Mouse (Mus musculus) midbrain, embryonic 11.5 days (tissue): Measurements from ENCODE around the gene Stx2. TPM values are rescaled to one million over a fixed set of nuclear protein-coding genes. Genes with fewer than 3 reads are reported as not detected.

Source experiments
- ATAC-seq: fragments of 200-750 bp; cut with Nextera tagmentation; 2 replicates; pipeline ENCODE4 v1.8.0; 2017; ENCODE audit warnings: moderate TSS enrichment, moderate library complexity; ENCODE audit not compliant: low FRiP score
- DNase-seq: peaks from one replicate; pipeline ENCODE4 v3.0.0; 2015; ENCODE audit warnings: low spot score; ENCODE audit errors: missing footprints
- H3K27ac ChIP-seq: fragments of 300-500 bp; sonication (generic); 2 replicates; pipeline ENCODE4 v1.5.1; 2014; ENCODE audit warnings: low read depth, low read length
- H3K27me3 ChIP-seq: fragments of 300-500 bp; sonication (generic); 2 replicates; pipeline ENCODE4 v1.6.1; 2014; ENCODE audit warnings: mild to moderate bottlenecking, low read length, moderate library complexity, mixed read lengths; ENCODE audit not compliant: control insufficient read depth, insufficient read depth
- H3K36me3 ChIP-seq: fragments of 300-500 bp; sonication (generic); 2 replicates; pipeline ENCODE4 v1.6.1; 2014; ENCODE audit warnings: mild to moderate bottlenecking, low read length, moderate library complexity, mixed read lengths; ENCODE audit not compliant: control insufficient read depth, insufficient read depth
- H3K4me1 ChIP-seq: fragments of 300-500 bp; sonication (generic); 2 replicates; pipeline ENCODE4 v1.6.1; 2014; ENCODE audit warnings: low read length; ENCODE audit not compliant: control insufficient read depth, insufficient read depth
- H3K4me2 ChIP-seq: fragments of 300-500 bp; sonication (generic); 2 replicates; pipeline ENCODE4 v1.6.1; 2014; ENCODE audit warnings: mild to moderate bottlenecking, moderate library complexity
- H3K4me3 ChIP-seq: fragments of 300-500 bp; sonication (generic); 2 replicates; pipeline ENCODE4 v1.5.1; 2014; ENCODE audit warnings: low read depth, low read length
- H3K9ac ChIP-seq: fragments of 300-500 bp; sonication (generic); 2 replicates; pipeline ENCODE4 v1.6.1; 2014; ENCODE audit warnings: low read length
- H3K9me3 ChIP-seq: fragments of 300-500 bp; sonication (generic); 2 replicates; pipeline ENCODE4 v1.6.1; 2016; ENCODE audit warnings: low read length; ENCODE audit not compliant: control insufficient read depth
- WGBS: fragments of 180-500 bp; shearing (Covaris S2); extraction: QIAGEN DNeasy Blood & Tissue Kit; methylation state at CpG from one replicate; pipeline ENCODE4 v1.1.7; 2014; 5-methylcytosine and 5-hydroxymethylcytosine counted together
- polyA plus RNA-seq: library from polyadenylated mRNA; unstranded; fragments of >200 nt; fragmentation: Nextera tagmentation; extraction: Ambion mirVana; gene quantifications from 2 replicates; pipeline ENCODE4 v1.2.1, GENCODE M21; 2014

Gene Stx2
- polyA plus RNA-seq, 1 experiment from 2014 or later, result 26.0 TPM

DNA sequence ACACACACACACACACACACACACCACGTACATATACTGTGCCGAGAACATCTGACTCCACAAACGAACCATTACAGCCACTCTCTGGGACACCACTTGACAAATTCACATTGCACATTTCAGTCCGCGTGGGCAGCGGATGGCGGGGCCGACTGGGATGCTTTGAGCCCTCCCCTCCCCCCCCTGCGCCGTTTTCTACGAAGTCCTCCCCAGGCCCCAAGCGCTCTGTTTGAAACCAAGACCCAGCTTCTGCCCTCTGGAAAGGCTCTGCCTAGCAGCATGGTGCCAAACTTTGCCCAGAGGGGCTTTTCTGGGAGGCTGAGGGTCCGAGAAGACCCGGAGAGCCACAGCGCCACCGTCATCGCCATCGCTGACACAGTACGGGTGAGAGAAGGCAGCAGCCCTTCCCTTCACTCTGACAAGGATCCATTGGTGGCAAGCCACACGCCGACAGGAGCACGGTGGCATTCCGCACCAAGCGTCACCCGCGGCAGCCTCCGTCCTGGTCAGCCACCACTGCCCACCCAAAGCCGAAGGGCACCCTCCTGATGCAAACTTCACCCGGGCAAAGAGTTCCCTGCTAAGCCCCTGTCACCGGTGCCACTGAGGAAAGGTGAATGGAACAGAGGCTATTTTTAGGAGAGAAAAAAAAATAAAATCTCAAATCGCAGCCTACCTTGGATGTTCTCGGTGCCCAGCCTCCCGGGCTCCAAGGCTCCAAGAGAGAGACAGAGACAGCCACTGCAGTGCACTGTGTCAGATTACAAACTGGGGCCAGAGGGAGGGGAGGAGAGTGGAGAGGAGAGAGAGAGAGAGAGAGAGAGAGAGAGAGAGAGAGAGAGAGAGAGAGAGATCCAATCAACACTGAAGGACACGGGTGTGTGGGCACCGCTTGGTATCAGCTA lies 55.8 kb downstream of the Stx2 start:
- Histone ChIP-seq H3K9me3 (no peaks in the 10 kb centered on the region), H3K27ac (no peak overlapping the region), H3K4me1 (peaks cover 3% of the 10 kb centered on the region), H3K4me3 (peak overlapping the region; percentile 53), H3K9ac (peak overlapping the region; percentile 75), H3K27me3 (no peaks in the 10 kb centered on the region), H3K4me2 (peak overlapping the region; percentile 87), H3K36me3 (no peaks in the 10 kb centered on the region)
- under 1% methylated on average over 35 of the region's 35 CpGs for WGBS
- DNase-seq (peak; percentile 96), ATAC-seq (peak; percentile 62)

DNA sequence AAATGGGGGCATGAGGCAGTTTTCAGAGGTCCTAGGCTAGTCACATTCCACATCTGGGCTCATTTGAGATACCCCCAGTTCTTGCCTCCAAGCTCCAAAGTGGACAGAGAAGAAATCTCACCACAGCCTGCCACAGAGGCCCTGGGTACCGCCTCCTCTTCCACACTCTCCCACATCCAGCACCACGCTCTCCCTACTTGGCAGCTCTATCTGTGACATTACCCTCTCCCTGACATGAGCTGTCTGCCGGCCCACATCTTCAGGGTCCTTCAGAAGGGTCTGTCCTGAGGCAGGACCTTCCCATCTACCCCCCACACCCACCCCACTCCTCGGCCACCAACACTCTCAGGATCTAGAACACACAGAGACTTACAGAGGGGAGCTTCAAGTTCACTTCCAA lies 56.9 kb downstream of the Stx2 start:
- H3K9ac ChIP-seq, result no peak overlapping the region
- H3K27me3 ChIP-seq, result no peaks in the 10 kb centered on the region
- no peaks in the 10 kb centered on the region for H3K36me3 ChIP-seq
- DNase-seq (no peak), ATAC-seq (no peak)
- peaks cover 3% of the 10 kb centered on the region for H3K4me1 ChIP-seq
- 53% methylated on average over 4 of the region's 4 CpGs for WGBS
- no peaks in the 10 kb centered on the region for H3K9me3 ChIP-seq
- no peak overlapping the region for H3K27ac ChIP-seq
- H3K4me3 ChIP-seq, result 0 out of 2 replicates have a peak overlapping the region, but pooled peaks have one; percentile 53
- peak overlapping the region; percentile 87 for H3K4me2 ChIP-seq

DNA sequence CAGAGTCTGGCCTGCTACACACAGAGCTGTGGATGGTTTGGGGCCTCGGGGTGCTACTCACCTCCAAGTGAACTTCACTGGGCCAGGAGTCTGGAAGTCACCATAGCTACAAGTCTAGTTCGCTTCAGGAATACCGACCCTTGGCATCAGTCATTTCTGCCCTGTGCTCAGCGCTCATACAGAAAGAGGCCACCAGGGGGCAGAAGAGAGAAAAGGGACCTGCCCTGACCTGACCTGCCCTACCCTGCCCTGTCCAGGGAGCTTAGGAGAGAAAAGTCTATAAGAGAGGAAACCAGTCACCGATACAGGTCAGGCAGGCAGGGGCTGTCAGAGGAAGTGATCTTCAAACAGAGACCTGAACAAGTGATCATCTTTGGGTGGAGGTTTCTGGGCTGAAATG lies 61.3 kb downstream of the Stx2 start:
- WGBS, result 77% methylated on average over 5 of the region's 5 CpGs
- DNase-seq, result no peak

DNA sequence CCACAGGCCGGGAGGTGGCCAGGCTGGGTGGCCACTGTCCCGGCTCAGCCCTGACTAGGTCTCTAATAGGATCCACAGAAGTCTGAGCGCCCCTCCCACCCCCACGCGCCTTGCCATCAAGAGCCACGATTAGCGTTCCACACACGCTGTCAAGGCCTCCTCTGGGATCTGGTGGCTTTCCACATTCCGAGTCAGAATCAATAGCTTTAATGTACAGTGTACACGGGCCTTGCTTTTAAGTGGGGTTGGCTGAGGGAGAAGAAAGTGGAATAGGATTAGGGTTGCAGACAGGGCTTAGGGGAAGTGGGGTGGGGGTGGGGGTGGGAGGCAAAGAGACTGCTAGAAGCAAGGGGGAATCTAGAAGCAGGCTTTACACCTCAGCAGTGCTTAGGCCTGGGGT lies 67.9 kb downstream of the Stx2 start:
- Histone ChIP-seq H3K9ac (no peak overlapping the region), H3K4me1 (no peaks in the 10 kb centered on the region), H3K9me3 (no peaks in the 10 kb centered on the region), H3K27me3 (no peaks in the 10 kb centered on the region), H3K4me2 (no peak overlapping the region), H3K27ac (no peak overlapping the region), H3K4me3 (no peak overlapping the region), H3K36me3 (no peaks in the 10 kb centered on the region)
- DNase-seq (no peak), ATAC-seq (no peak)
- 77% methylated on average over 10 of the region's 10 CpGs for WGBS

More for the DNA sequence above, 61.3 kb downstream of the Stx2 start:
- Histone ChIP-seq H3K4me2 (no peak overlapping the region), H3K27ac (no peak overlapping the region), H3K27me3 (no peaks in the 10 kb centered on the region), H3K9ac (no peak overlapping the region), H3K9me3 (no peaks in the 10 kb centered on the region), H3K4me1 (no peaks in the 10 kb centered on the region), H3K4me3 (no peak overlapping the region), H3K36me3 (no peaks in the 10 kb centered on the region)
- ATAC-seq, result no peak

DNA sequence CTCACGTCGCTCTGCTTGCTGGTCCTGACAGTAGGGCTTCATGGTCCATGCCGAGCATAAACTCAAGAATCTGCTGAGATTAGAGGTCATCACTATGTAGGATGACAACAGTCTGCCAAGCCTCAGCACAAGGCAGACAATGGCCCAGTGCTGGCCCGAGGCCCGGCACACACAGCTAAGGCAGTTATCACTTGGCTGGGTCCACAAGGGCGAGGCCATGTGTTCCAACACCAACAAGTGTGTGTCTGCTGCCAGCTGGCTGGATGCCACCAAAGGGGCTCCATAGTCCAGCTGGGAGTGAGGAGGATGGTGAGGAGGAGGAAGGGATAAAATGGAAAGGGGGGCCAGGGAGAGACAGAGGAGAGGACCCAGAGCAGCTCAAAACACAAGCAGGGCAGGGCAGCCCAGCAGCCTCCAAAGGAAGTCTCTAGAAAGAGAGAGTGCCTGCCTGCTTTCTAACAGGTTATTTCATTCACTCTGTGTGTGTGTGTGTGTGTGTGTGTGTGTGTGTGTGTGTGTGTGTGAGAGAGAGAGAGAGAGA lies 72.9 kb downstream of the Stx2 start:
- whole genome bisulfite sequencing, result 84% methylated on average over 6 of the region's 6 CpGs
- Histone ChIP-seq H3K4me1 (no peaks in the 10 kb centered on the region), H3K9me3 (no peaks in the 10 kb centered on the region), H3K4me2 (no peak overlapping the region), H3K4me3 (no peak overlapping the region), H3K9ac (no peak overlapping the region), H3K36me3 (no peaks in the 10 kb centered on the region), H3K27me3 (no peaks in the 10 kb centered on the region), H3K27ac (no peak overlapping the region)
- ATAC-seq (no peak), DNase-seq (no peak)

Other genes with a start within 250 kb of the Stx2 start
- 1.5 and 1.6 TPM in 2 replicates for gene Rimbp2, start 55.1 kb downstream of the Stx2 start, polyA plus RNA-seq
- 948 and 951 TPM in 2 replicates for gene Ran, start 11.5 kb upstream of the Stx2 start, polyA plus RNA-seq
- 0.07 and 0.15 TPM in 2 replicates for gene Adgrd1, start 88.2 kb upstream of the Stx2 start, polyA plus RNA-seq